Mouse (Mus musculus): ENCODE data around the gene Ripply3. TPM values are rescaled to one million over a fixed set of nuclear protein-coding genes. Genes with fewer than 3 reads are reported as not detected.

Gene Ripply3
- polyA plus RNA-seq, 1 experiment from 2014 or later: 2.7 TPM

- Histone ChIP-seq H3K4me3 (ENCODE audit: low read depth, low read length) (peak within 1 kb of the TSS; percentile 53), H3K27ac (ENCODE audit: low read depth, low read length) (peak within 1 kb of the TSS; percentile 92), H3K4me1 (replicated peaks; ENCODE audit: control insufficient read depth, insufficient read depth, low read length) (no peaks in the 10 kb centered on the region), H3K9me3 (ENCODE audit: control insufficient read depth) (no peaks in the 10 kb centered on the region), H3K4me2 (replicated peaks; ENCODE audit: low read depth) (peak within 1 kb of the TSS; percentile 71), H3K9ac (ENCODE audit: low read depth, low read length) (peak within 1 kb of the TSS; percentile 73), H3K36me3 (ENCODE audit: control insufficient read depth, insufficient read depth) (no peaks in the 10 kb centered on the region), H3K27me3 (replicated peaks; ENCODE audit: control insufficient read depth, insufficient read depth, low read length) (no peaks in the 10 kb centered on the region)
- under 1% methylated on average over 64 of the region's 64 CpGs for WGBS
- peak; percentile 95 for ATAC-seq
- peak; percentile 99 for TF ChIP-seq CTCF (IDR thresholded peaks at IDR 0.05; ENCODE audit: low read depth)
These were observed 14.8 kb upstream of the Ripply3 start, which contains the start of gene Hlcs for GRCm38 (mm10) chr16:94313229-94314030. Hlcs (minus strand) TSS chr16:94313571.

- H3K4me3 ChIP-seq (ENCODE audit: low read depth, low read length): no peak overlapping the region
- no peaks in the 10 kb centered on the region for H3K9me3 ChIP-seq (ENCODE audit: control insufficient read depth)
- no peaks in the 10 kb centered on the region for H3K27me3 ChIP-seq (replicated peaks; ENCODE audit: control insufficient read depth, insufficient read depth, low read length)
- H3K36me3 ChIP-seq (ENCODE audit: control insufficient read depth, insufficient read depth): no peaks in the 10 kb centered on the region
- no peak overlapping the region for H3K4me2 ChIP-seq (replicated peaks; ENCODE audit: low read depth)
- H3K27ac ChIP-seq (ENCODE audit: low read depth, low read length): no peak overlapping the region
- no peak for ATAC-seq
- WGBS: 85% methylated on average over 5 of the region's 5 CpGs
- no peaks in the 10 kb centered on the region for H3K4me1 ChIP-seq (replicated peaks; ENCODE audit: control insufficient read depth, insufficient read depth, low read length)
- no peak overlapping the region for H3K9ac ChIP-seq (ENCODE audit: low read depth, low read length)
- TF ChIP-seq CTCF (IDR thresholded peaks at IDR 0.05; ENCODE audit: low read depth): no peak
These were observed 13.6 kb upstream of the Ripply3 start for GRCm38 (mm10) chr16:94314626-94315025.

GRCm38 (mm10) chr16:94315215-94315614 lies 13.0 kb upstream of the Ripply3 start:
- Histone ChIP-seq H3K27me3 (replicated peaks; ENCODE audit: control insufficient read depth, insufficient read depth, low read length) (no peaks in the 10 kb centered on the region), H3K9ac (ENCODE audit: low read depth, low read length) (no peak overlapping the region), H3K36me3 (ENCODE audit: control insufficient read depth, insufficient read depth) (no peaks in the 10 kb centered on the region), H3K4me3 (ENCODE audit: low read depth, low read length) (no peak overlapping the region), H3K9me3 (ENCODE audit: control insufficient read depth) (no peaks in the 10 kb centered on the region), H3K4me1 (replicated peaks; ENCODE audit: control insufficient read depth, insufficient read depth, low read length) (no peaks in the 10 kb centered on the region), H3K4me2 (replicated peaks; ENCODE audit: low read depth) (no peak overlapping the region), H3K27ac (ENCODE audit: low read depth, low read length) (no peak overlapping the region)
- no peak for ATAC-seq
- TF ChIP-seq CTCF (IDR thresholded peaks at IDR 0.05; ENCODE audit: low read depth): no peak
- WGBS: 35% methylated on average over 1 of the region's 1 CpGs

- no peak overlapping the region for H3K4me3 ChIP-seq (ENCODE audit: low read depth, low read length)
- no peak for TF ChIP-seq CTCF (IDR thresholded peaks at IDR 0.05; ENCODE audit: low read depth)
- no peaks in the 10 kb centered on the region for H3K9me3 ChIP-seq (ENCODE audit: control insufficient read depth)
- no peak overlapping the region for H3K27ac ChIP-seq (ENCODE audit: low read depth, low read length)
- no peak for ATAC-seq
- WGBS: 48% methylated on average over 5 of the region's 5 CpGs
- no peaks in the 10 kb centered on the region for H3K4me1 ChIP-seq (replicated peaks; ENCODE audit: control insufficient read depth, insufficient read depth, low read length)
- no peaks in the 10 kb centered on the region for H3K36me3 ChIP-seq (ENCODE audit: control insufficient read depth, insufficient read depth)
- no peaks in the 10 kb centered on the region for H3K27me3 ChIP-seq (replicated peaks; ENCODE audit: control insufficient read depth, insufficient read depth, low read length)
- H3K4me2 ChIP-seq (replicated peaks; ENCODE audit: low read depth): no peak overlapping the region
- H3K9ac ChIP-seq (ENCODE audit: low read depth, low read length): no peak overlapping the region
These were observed 10.5 kb upstream of the Ripply3 start for GRCm38 (mm10) chr16:94317752-94318151.

- H3K4me2 ChIP-seq (replicated peaks; ENCODE audit: low read depth): no peak overlapping the region
- no peaks in the 10 kb centered on the region for H3K4me1 ChIP-seq (replicated peaks; ENCODE audit: control insufficient read depth, insufficient read depth, low read length)
- no peak overlapping the region for H3K9ac ChIP-seq (ENCODE audit: low read depth, low read length)
- H3K27me3 ChIP-seq (replicated peaks; ENCODE audit: control insufficient read depth, insufficient read depth, low read length): no peaks in the 10 kb centered on the region
- H3K27ac ChIP-seq (ENCODE audit: low read depth, low read length): no peak overlapping the region
- H3K4me3 ChIP-seq (ENCODE audit: low read depth, low read length): no peak overlapping the region
- H3K36me3 ChIP-seq (ENCODE audit: control insufficient read depth, insufficient read depth): no peaks in the 10 kb centered on the region
- no peaks in the 10 kb centered on the region for H3K9me3 ChIP-seq (ENCODE audit: control insufficient read depth)
- no peak for ATAC-seq
- no peak for TF ChIP-seq CTCF (IDR thresholded peaks at IDR 0.05; ENCODE audit: low read depth)
- 85% methylated on average over 5 of the region's 5 CpGs for WGBS
These were observed 8.0 kb upstream of the Ripply3 start for GRCm38 (mm10) chr16:94320223-94320622.

- no peak overlapping the region for H3K9ac ChIP-seq (ENCODE audit: low read depth, low read length)
- ATAC-seq: no peak
- no peak overlapping the region for H3K4me2 ChIP-seq (replicated peaks; ENCODE audit: low read depth)
- H3K9me3 ChIP-seq (ENCODE audit: control insufficient read depth): no peaks in the 10 kb centered on the region
- no peak for TF ChIP-seq CTCF (IDR thresholded peaks at IDR 0.05; ENCODE audit: low read depth)
- H3K27ac ChIP-seq (ENCODE audit: low read depth, low read length): no peak overlapping the region
- WGBS: 60% methylated on average over 5 of the region's 5 CpGs
- peaks cover 3% of the 10 kb centered on the region; the same call in 1 of the 2 replicates for H3K4me1 ChIP-seq (replicated peaks; ENCODE audit: control insufficient read depth, insufficient read depth, low read length)
- H3K4me3 ChIP-seq (ENCODE audit: low read depth, low read length): no peak overlapping the region
- no peaks in the 10 kb centered on the region for H3K36me3 ChIP-seq (ENCODE audit: control insufficient read depth, insufficient read depth)
- H3K27me3 ChIP-seq (replicated peaks; ENCODE audit: control insufficient read depth, insufficient read depth, low read length): 0 out of 2 replicates have a peak, but pooled peaks cover 4% of the 10 kb centered on the region
These were observed 4.5 kb upstream of the Ripply3 start for GRCm38 (mm10) chr16:94323681-94324080.
